Mouse (Mus musculus) thymus, adult 18-20 months (tissue): ENCODE measurements around the gene Rybp.

ENCODE experiments used
- DNase-seq, 2 experiments: peaks; one replicate each; pipeline ENCODE4 v3.0.0; 2022; ENCODE audit warnings: mixed read lengths in 2 of 2

The Rybp gene

GRCm38 (mm10) chr6:100187821-100188220 lies 99.5 kb downstream of the Rybp start:
- no peak for DNase-seq

- no peak for DNase-seq
Measured at GRCm38 (mm10) chr6:100186789-100187188, 100.5 kb downstream of the Rybp start.

- DNase-seq = no peak
Measured at GRCm38 (mm10) chr6:100185524-100185923, 101.8 kb downstream of the Rybp start.

DNA sequence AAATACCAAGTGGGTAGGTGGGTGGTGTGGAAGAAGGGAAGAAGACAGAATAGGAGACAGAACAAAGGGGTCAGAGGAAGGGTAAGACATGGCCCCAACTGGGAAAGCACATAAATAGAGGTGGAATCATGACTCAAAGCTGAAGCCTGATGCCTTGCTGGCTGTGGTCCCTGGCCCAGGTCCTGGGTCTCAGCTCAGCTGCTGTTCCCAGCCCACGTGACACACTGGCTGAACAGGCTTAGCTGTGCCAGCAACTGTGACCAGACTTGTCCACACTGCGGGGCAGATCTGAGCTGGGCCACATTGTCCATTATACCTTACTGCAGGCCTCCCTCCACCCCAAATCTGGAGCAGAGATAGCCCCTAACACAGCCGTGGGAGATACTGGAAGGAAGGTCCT lies 103.9 kb downstream of the Rybp start:
- DNase-seq = no peak

- no peak for DNase-seq
Measured at GRCm38 (mm10) chr6:100180883-100181262, 106.4 kb downstream of the Rybp start.

DNA sequence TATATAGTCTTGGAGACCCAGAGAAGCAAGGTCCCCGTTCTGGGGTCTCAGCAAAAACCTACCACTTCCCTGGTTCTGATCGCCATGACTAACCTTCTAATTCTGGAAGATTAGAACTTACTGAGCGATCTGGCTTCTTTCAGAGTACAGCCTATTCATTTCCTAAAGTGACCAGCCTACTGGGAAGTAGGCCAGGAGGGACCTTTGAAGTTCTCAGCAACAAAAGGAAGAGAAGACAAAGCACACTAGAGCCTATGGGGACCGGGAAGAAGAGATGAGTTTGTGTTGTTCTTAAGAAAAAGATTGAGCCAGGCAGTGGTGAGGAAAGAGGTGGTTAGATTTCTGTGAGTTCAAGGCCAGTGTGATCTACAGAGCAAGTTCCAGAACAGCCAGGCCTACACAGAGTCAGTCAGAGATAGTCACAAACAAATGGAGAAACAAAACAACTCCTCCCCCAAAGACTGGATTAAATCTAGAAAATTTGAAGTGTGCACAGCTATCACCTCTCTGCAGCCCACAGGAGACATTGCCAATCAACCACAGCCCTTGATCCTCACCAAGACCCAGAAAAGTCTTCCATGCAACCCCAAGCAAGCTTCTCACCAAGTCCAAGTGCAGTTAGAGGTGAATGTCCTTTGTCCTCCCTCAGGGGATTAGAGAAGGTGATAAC lies 106.9 kb downstream of the Rybp start:
- DNase-seq = no peak

DNA sequence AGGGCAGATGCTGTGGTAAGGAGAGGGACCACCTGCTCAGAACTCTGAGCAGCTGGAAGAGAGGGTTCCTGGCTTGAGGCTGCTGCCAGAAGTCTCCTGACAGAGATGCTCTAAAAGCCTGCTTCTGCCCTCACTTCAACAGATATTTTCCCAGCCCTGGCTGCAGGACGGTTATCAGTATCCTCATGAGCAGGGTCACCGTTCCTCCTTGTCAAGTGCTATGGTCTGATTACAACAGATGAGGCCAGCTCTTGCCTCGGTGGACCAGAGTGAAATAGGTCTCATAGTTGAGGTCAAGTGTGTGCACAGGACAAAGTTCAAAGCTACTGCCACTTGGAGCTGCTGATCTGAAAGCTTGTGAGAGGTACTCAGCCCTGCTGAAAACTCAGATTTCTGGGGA lies 108.5 kb downstream of the Rybp start:
- no peak for DNase-seq
